Mouse (Mus musculus): ENCODE results near the gene Prl2c2.
"Not testable (repeated sequence)": the region's sequence is repeated elsewhere in the genome, so short reads cannot be mapped to it uniquely, and the experiment has no call there.

Prl2c2 gene

DNA sequence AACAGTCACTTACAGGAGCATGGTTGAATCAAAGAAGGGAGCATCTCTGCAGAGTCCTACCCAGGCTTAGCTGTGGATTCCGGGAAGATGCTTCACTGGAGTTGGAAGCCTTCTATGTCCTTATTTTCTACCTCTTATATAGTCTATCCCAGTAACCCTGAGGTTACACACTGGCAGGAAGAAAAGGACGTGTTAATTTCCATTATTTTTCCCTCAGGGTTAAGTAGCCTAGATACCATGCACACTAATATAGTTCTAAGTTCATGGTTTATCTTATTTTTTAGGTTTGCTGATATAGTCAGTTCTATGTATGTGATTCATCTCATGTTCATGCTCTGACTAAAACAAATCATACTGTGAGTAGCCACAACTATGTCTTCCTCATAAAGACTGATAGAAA, at the start of gene Prl2c2:
TSS of gene Prl2c2 (minus strand) at position 101 of the 400 bp plus-strand sequence.
- in situ Hi-C loops (cut with MboI; ENCODE audit: unreplicated experiment in 2 of 2): not testable (repeated sequence)

DNA sequence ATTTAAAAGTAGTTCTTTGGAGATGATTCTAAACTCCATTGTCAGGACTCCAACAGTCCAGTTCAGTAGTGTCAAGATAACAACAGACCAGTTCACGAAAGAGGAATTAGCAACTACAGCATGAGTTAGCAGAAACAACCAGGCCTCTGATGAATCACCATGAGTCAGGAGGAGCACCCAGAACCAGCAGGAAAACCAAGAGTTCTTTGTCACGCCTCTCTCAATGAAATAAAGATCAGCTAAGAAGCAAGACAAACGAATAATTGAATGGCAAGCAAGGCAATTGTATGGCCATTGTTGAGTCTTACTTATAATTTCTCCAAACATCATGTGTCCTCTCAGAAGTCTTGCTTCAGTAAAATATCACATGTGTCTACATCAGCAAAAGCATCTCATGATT, 20.7 kb upstream of the Prl2c2 start:
- in situ Hi-C loops (cut with MboI; ENCODE audit: unreplicated experiment in 2 of 2): not testable (repeated sequence)

DNA sequence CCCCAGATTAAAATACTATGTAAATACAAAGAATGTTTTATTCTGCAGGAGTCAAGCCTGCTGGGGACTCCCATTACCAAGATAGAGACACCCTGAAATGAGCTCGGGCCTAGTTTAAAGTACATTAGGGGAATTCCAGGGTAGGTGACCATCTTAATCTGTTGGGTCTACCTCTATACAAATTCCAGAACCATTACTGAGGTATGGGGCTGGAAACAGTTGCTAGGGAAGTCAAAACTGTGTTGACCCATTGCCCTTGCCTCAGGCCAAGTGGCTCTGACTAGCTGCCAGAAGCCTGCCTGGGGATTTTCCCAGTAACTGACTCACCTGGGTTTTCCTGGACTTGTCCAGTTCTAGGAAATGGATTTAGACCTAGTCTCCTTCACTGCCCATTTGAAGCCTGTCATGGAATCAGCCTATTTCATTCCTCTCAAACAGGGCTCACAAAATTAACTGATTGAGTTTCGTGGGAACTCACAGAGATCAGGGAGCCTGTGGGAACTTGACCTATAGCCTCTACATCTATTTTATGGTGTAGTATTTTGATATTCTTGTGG, 8.9 kb upstream of the Prl2c2 start:
- in situ Hi-C loops (cut with MboI; ENCODE audit: unreplicated experiment in 2 of 2): not testable (repeated sequence)

All from v-Abl transformed pro-B cells (cell line).